Mouse (Mus musculus): ENCODE results near the gene Ptcd1.

DNA sequence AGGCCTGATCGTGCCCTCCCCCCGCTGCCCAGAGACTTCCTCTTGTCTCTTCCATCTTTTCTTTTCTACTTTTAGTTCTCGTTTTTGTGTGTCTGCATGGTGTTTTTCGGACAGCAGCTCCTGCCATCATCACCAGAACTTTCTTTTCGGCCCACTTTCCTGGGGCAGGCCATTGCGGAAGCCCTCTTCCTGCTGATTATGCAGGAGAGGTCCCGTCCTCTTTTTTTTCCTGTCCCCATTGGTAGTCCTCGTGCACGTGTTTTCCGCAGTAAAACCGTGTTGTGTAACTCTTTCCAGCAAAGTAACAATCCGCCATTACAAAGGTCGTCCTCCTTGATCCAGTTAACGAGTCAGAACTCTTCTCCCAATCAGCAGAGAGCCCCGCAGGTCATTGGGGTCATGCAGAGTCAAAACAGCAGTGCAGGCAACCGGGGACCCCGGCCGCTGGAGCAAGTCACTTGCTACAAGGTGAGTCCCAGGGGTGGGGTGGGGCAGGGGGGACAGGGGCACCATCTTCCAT is 11.6 kb upstream of the Ptcd1 start:
- TF ChIP-seq POLR2A (IDR thresholded peaks at IDR 0.05; ENCODE audit: low read depth, low read length): no peak
- no peak for TF ChIP-seq CTCF (IDR thresholded peaks at IDR 0.05; ENCODE audit: extremely low read depth, insufficient read depth, insufficient read length, insufficient replicate concordance)
